Mouse (Mus musculus) erythroid progenitor cell, adult 5-6 weeks (primary cell): ENCODE data around the gene Ranbp2. TPM values are rescaled to one million over a fixed set of nuclear protein-coding genes. Genes with fewer than 3 reads are reported as not detected.

Experiments
- ATAC-seq: replicated peaks from 2 replicates; pipeline ENCODE4 v1.8.0; 2016; ENCODE audit warnings: moderate number of reproducible peaks, mild to moderate bottlenecking, moderate TSS enrichment, inconsistent platforms; ENCODE audit not compliant: poor library complexity, low FRiP score, severe bottlenecking
- total RNA-seq, 2 experiments: library from RNA; stranded (forward) in 1 of 2; stranded (reverse) in 1 of 2; fragments of 150-400 nt in 1 of 2; fragments of 186-747, 209-891 nt in 1 of 2; gene quantifications; 2 replicates each; pipeline versions ENCODE4 v1.2.3 to v1.2.4; 2015 to 2017; ENCODE audit warnings: low replicate concordance in 2 of 2

The Ranbp2 gene
- total RNA-seq (2015; ENCODE audit: low replicate concordance) (126 and 148 TPM in 2 replicates), total RNA-seq (2017; ENCODE audit: low replicate concordance) (169 and 178 TPM in 2 replicates)

DNA sequence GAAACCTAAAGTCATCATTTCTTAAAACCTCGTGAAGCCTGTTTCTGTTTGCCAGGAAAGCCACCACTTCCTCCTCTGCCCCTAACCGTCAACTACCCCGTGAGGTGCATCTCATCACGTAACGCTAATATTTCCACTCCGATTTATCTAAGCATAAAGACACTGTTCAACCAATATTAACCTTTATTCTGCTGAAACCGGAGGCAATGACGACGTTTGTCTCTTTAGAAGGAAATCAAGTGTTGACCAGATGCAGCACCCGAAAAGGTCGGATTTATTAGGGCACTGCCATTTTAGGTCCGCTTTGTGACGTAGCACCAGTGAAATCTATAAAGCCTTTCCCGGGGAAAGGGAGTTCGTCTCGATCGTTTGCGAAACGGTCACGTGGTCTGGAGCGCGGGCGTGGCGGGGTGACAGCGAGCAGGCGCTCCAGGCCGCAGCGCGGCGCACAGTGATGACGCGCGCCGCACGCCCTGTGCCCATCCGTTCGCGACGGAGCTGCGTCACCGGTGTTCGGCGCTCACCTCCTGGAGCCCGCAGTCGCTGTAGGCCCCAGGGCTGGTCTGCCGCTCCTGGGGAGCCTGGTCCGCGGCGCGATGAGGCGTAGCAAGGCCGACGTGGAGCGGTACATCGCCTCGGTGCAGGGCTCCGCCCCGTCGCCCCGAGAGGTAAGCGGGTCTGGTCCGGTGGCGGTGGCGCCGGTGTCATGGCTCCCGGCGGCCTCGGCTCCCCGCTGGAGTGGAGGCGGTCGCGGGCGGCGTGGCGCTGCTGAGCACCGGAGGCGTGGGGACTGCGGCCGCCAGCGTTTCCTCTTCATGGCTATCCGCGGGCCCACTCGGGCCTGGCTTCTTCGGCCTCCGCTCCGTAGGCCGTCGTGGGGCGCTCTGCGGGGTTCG is at the start of gene Ranbp2:
Gene Ranbp2 (plus strand): TSS at position 537 of the 896 bp plus-strand sequence.
- ATAC-seq = peak; percentile 92

GRCm38 (mm10) chr10:58398941-58399340 is 47.8 kb upstream of the Ranbp2 start:
- no peak for ATAC-seq

DNA sequence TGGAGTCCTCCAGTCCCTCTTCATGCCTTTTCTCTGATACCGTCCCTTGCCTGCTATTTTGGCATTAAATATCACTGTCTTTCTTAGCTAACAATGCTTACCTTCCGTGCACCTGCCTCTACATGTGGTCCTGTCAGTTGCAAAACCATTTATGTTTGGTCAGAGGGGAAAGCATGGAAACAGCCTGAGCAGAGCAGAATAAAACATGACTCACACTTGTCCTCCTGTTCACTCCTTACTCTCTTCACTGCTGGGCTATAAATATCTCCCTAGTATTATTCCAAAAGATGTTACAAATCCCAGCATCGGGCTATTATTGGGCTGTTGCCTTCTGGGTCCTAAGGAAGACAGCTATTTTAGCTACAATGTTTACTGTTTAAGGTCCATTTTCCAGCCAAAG is 44.9 kb upstream of the Ranbp2 start:
- ATAC-seq = no peak

- no peak for ATAC-seq
These were observed 42.1 kb upstream of the Ranbp2 start for GRCm38 (mm10) chr10:58404639-58405038.

DNA sequence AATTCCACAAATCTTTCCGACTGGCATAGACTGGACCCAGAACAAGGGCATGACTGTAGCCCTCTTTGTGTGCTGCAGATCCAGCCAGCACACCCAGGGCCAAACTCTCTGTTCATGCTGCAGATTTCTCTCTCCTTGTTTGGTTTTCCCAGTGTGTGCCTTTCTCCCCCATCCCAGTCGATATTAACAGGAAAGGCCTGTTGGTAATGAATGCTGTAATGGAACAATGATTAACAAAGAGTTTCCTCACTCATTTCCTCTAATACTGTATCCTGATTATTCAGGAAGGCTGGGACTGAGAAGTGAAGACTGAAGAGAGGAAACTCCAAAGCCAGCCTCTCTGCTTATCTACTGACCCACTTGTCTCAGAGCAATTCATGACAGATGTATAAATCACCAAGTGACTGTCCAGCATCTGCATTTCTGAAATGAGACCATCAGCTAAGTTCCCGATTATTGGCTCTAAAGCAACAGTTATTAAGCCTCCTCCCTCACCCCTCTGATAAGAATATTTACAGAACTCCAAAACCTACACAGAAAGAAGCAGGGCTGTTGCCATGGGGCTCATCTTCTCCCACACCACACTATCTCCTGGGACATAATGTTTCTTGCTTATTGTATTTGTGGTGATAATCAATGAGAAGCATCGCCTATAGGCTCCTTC is 41.3 kb upstream of the Ranbp2 start:
- no peak for ATAC-seq

DNA sequence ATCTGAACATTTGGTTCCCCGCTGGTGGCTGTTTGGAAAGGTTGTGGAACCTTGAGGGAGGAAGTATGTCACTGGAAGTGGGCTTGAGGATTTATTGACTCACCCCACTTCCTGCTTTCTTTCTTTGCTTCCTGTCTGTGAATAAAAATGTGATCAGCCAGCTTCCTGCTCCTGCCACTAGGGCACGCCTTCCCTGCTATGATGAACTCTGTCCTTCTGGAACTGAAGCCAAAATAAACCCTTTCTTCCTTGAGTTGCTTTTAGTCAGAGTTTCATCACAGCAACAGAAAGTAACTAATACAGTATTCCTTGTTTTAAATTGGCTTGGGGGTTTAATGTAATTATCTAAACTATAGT is 40.8 kb upstream of the Ranbp2 start:
- ATAC-seq = no peak

DNA sequence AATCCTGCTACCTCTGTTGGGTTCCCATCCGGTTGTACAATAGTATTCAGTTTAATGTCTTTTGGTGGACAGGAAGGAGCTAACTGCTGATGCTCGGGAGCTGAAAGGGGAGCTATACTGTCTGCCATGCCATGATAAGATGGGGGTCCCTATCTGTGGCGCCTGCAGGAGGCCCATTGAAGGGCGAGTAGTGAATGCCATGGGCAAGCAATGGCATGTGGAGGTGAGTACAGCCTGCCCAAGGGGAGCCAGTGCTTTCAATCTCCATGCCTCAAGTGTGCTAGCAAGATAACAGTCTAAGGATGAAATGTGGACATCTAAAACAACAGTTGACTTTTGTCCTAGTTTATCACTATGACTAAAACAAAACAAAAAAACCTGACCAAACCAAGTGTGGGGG is 34.4 kb upstream of the Ranbp2 start:
- peak; percentile 72 for ATAC-seq

DNA sequence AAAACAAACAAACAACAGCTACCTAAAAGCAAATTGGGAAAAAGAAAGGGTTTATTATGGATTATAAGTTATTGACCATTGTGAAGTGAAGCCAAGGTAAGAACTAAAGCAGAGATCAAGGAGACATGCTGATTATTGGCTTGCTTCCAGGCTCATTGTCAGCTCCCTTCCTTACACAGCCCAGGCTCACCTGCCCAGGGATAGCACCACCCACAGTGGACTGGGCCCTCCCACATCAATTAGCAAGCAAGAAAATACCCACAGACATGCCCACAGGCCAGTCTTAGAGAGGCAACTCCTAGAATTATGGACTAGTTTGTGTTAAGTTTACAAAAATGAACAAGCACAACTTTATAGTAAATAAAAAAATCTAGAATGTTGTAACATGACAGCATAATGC is 33.9 kb upstream of the Ranbp2 start:
- ATAC-seq = no peak

DNA sequence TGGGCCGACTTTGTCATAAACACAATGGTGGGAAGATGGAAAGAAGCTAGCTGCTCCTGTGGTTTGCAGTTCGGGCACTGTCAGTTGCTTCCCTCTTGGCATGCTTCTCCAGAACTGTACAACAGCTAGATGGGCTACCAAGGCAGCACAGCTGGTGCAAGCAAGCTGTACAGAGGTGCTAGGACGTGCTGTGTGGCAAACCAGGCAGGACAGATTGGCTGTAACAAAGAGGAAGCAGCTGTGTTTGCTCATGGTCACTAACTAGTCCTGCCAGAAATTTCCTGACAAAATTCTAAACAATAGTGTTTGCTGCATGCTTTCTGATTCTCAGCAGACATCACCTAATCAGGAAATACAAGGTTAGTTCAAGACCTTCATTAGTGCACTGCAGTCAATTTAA is 30.0 kb upstream of the Ranbp2 start:
- no peak for ATAC-seq

DNA sequence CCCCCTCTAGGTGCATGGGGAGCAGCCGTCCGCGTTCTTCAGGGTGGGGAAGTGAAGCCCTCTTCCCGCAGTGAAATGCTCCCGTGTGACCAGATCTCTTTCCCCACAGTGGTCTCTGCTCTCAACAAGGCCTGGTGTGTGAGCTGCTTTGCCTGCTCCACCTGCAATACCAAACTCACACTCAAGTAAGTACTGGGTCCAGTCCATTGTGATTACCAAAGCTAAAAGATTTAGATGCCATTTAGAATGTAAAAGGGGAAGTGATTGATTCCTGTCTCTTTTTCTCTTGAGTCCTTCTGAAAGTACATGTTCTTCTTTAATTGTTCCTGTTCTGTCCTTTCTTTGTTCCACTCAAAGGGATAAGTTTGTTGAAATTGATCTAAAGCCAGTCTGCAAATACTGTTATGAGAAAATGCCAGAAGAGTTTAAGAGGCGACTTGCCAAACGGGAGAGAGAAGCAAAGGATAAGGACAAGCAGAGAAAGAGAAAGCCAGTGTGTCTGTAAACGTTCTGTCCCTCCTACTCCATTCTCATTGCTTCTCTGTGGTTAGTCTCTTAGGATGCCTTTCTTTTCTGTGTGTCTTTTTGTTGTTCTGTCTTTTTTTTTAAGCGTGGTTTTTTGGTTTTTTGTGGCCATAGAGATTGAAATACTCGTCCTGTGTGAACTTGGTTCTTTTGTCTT is 28.3 kb upstream of the Ranbp2 start:
- no peak for ATAC-seq

GRCm38 (mm10) chr10:58427930-58428329 is 18.8 kb upstream of the Ranbp2 start:
- no peak for ATAC-seq

DNA sequence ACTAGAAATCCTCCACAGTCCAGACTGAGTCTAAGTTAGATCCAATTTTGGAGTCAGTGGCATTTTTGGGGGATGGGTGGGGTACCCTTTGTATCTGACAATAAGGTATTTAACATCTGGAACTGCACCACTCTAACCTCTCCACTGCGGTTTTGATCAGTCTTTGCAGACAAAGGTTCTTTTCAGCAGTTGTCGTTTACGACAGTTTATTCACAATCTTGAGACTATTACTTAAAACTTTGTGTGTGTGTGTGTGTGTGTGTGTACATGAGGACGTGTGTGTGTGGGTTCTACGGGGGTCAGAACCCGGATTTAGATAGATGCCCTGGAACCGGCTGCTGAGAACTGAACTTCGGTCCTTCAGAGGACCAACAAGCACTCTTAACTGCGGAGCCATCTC is 870 bp upstream of the Ranbp2 start:
- no peak for ATAC-seq

DNA sequence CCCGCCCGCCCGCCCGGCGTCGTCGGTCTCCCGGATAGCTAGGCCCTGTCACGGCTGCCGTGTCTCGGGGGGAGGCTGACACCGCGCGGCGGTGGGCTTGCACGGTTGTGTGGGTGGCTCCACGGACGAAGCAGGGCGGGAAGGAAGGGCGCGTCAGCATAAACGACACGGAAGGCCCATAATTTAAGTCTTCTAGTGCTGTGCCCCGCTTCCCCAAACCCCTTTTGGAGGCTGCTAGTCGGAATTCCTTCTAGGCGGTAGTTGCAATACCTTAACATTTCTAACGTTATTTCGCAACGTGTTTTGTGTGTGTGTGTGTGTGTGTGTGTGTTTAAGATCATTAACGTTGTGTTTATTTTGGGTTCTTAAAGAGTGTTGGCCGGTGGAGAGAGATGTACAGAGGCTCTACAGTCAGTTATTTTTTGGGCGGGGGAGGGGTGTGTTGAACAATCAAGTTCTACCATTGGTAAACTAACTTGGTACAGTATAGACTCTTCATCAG is 611 bp downstream of the Ranbp2 start:
- peak; percentile 23 for ATAC-seq

GRCm38 (mm10) chr10:58451575-58451974 is 4.9 kb downstream of the Ranbp2 start:
- no peak for ATAC-seq

GRCm38 (mm10) chr10:58452185-58452584 is 5.5 kb downstream of the Ranbp2 start:
- peak; percentile 85 for ATAC-seq

GRCm38 (mm10) chr10:58459896-58460295 is 13.2 kb downstream of the Ranbp2 start:
- ATAC-seq = no peak

GRCm38 (mm10) chr10:58477086-58477755 is 30.5 kb downstream of the Ranbp2 start:
- no peak for ATAC-seq

DNA sequence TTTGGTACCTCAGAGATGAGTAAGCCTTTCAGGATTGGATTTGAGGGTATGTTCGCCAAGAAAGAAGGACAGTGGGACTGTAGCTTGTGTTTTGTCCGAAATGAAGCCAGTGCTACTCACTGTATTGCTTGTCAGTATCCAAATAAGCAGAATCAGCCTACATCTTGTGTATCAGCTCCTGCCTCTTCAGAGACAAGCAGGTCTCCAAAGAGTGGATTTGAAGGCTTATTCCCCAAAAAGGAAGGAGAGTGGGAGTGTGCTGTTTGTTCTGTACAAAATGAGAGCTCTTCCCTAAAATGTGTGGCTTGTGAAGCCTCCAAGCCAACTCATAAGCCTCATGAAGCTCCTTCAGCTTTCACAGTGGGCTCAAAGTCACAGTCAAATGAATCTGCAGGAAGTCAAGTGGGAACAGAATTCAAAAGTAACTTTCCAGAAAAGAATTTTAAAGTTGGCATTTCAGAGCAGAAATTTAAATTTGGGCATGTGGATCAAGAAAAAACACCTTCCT is 31.4 kb downstream of the Ranbp2 start:
- no peak for ATAC-seq

- ATAC-seq = no peak
These were observed 33.3 kb downstream of the Ranbp2 start for GRCm38 (mm10) chr10:58479954-58480490.
